Mouse (Mus musculus) midbrain, postnatal 0 days (tissue): ENCODE results near the gene Cfap298. TPM values are rescaled to one million over a fixed set of nuclear protein-coding genes. Genes with fewer than 3 reads are reported as not detected.

Experiments used
- ATAC-seq: fragments of 200-750 bp; cut with Nextera tagmentation; 2 replicates; pipeline ENCODE4 v1.8.0; 2017; ENCODE audit warnings: moderate number of reproducible peaks, mild to moderate bottlenecking, moderate TSS enrichment, moderate library complexity; ENCODE audit not compliant: low FRiP score
- DNase-seq: peaks from one replicate; pipeline ENCODE4 v3.0.0-alpha.2; 2015; ENCODE audit warnings: low spot score
- H3K27ac ChIP-seq: fragments of 300-500 bp; sonication (generic); 2 replicates; pipeline ENCODE4 v1.5.1; 2014; ENCODE audit warnings: low read depth, mild to moderate bottlenecking, low read length, mixed read lengths
- H3K27me3 ChIP-seq: fragments of 300-500 bp; sonication (generic); 2 replicates; pipeline ENCODE4 v1.6.1; 2014; ENCODE audit warnings: low read length, control low read depth, mixed read lengths; ENCODE audit not compliant: insufficient read depth
- H3K36me3 ChIP-seq: fragments of 300-500 bp; sonication (generic); 2 replicates; pipeline ENCODE4 v1.6.1; 2014; ENCODE audit warnings: low read length, control low read depth, mixed read lengths; ENCODE audit not compliant: insufficient read depth
- H3K4me1 ChIP-seq: fragments of 300-500 bp; sonication (generic); 2 replicates; pipeline ENCODE4 v1.6.1; 2014; ENCODE audit warnings: mild to moderate bottlenecking, control low read depth, antibody characterized with exemption, low read length, mixed read lengths; ENCODE audit not compliant: insufficient read depth
- H3K4me2 ChIP-seq: fragments of 300-500 bp; sonication (generic); 2 replicates; pipeline ENCODE4 v1.6.1; 2014; ENCODE audit warnings: low read depth, mild to moderate bottlenecking, low read length, mixed read lengths; ENCODE audit not compliant: poor library complexity, severe bottlenecking
- H3K4me3 ChIP-seq: fragments of 300-500 bp; sonication (generic); 2 replicates; pipeline ENCODE4 v1.5.1; 2014; ENCODE audit warnings: low read depth, mild to moderate bottlenecking, low read length, moderate library complexity
- H3K9ac ChIP-seq: fragments of 300-500 bp; sonication (generic); replicated peaks from 2 replicates; pipeline ENCODE4 v1.6.1; 2014; ENCODE audit warnings: mild to moderate bottlenecking, low read length, moderate library complexity, mixed read lengths; ENCODE audit not compliant: poor library complexity, severe bottlenecking
- H3K9me3 ChIP-seq: fragments of 300-500 bp; sonication (generic); 2 replicates; pipeline ENCODE4 v1.6.1; 2016; ENCODE audit warnings: low read length, control low read depth
- CTCF ChIP-seq: IDR thresholded peaks from 2 replicates; pipeline ENCODE4 v1.5.1; 2016; ENCODE audit warnings: antibody characterized with exemption, mild to moderate bottlenecking
- WGBS: fragments of 180-500 bp; shearing (Covaris S2); extraction: QIAGEN DNeasy Blood & Tissue Kit; methylation state at CpG from one replicate; pipeline ENCODE4 v1.1.7; 2014; 5-methylcytosine and 5-hydroxymethylcytosine counted together
- microRNA-seq: library from miRNA; unstranded; fragments of <30 nt; microRNA quantifications from one replicate; pipeline ENCODE4, GENCODE M21; 2016; ENCODE audit warnings: borderline number of aligned reads
- polyA plus RNA-seq: library from polyadenylated mRNA; unstranded; fragments of >200 nt; fragmentation: Nextera tagmentation; extraction: Ambion mirVana; gene quantifications from 2 replicates; pipeline ENCODE4 v1.2.1, GENCODE M21; 2015
- total RNA-seq: library from RNA; depleted of rRNA; stranded (reverse); fragments of >200 nt; gene quantifications from 2 replicates; pipeline ENCODE4 v1.2.3, GENCODE M21; 2014; rRNA removed

Gene Cfap298
- total and polyA plus RNA-seq, 2 experiments from 2014 or later: 19.0 to 66.2 TPM

DNA sequence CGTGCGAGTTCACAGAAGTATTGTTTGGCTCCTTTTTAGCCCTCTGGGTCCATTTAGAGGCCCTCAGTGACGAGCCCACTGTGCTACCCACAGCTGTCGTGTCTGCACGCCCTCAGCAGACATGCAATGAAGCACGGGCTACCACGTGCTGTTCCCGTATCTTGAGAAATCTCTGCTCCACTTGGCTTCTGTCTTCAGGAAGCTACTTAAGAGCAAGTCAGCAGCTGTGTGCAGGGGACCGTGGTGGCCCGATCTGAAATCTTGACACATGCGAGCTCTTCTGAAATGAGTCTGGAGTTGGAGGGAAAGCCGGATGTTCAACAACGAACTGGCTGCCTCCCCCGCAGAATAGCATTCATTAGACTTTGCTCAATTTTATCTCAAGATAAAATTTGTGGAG lies 43.3 kb downstream of the Cfap298 start:
- no peaks in the 10 kb centered on the region for H3K36me3 ChIP-seq
- no peak overlapping the region for H3K27ac ChIP-seq
- H3K9ac ChIP-seq: no peak overlapping the region
- no peaks in the 10 kb centered on the region for H3K4me1 ChIP-seq
- no peaks in the 10 kb centered on the region for H3K27me3 ChIP-seq
- 65% methylated on average over 14 of the region's 14 CpGs for WGBS
- no peaks in the 10 kb centered on the region for H3K9me3 ChIP-seq
- ATAC-seq (no peak), DNase-seq (peak; percentile 21)
- no peak overlapping the region for H3K4me2 ChIP-seq
- H3K4me3 ChIP-seq: no peak overlapping the region
- no peak for TF ChIP-seq CTCF

- Histone ChIP-seq H3K9me3 (no peaks in the 10 kb centered on the region), H3K4me2 (no peak overlapping the region), H3K27ac (no peak overlapping the region), H3K4me1 (no peaks in the 10 kb centered on the region), H3K27me3 (no peaks in the 10 kb centered on the region), H3K9ac (no peak overlapping the region), H3K36me3 (no peaks in the 10 kb centered on the region), H3K4me3 (no peak overlapping the region)
- 89% methylated on average over 9 of the region's 9 CpGs for WGBS
- ATAC-seq (no peak), DNase-seq (no peak)
- TF ChIP-seq CTCF: no peak
These were observed 44.2 kb downstream of the Cfap298 start for GRCm38 (mm10) chr16:90890683-90891082.

GRCm38 (mm10) chr16:90885781-90886565 lies 48.9 kb downstream of the Cfap298 start:
- H3K36me3 ChIP-seq: no peaks in the 10 kb centered on the region
- DNase-seq (no peak), ATAC-seq (no peak)
- no peak overlapping the region for H3K4me2 ChIP-seq
- TF ChIP-seq CTCF: no peak
- 71% methylated on average over 9 of the region's 9 CpGs for WGBS
- no peaks in the 10 kb centered on the region for H3K9me3 ChIP-seq
- no peaks in the 10 kb centered on the region for H3K27me3 ChIP-seq
- H3K27ac ChIP-seq: no peak overlapping the region
- no peak overlapping the region for H3K4me3 ChIP-seq
- H3K4me1 ChIP-seq: no peaks in the 10 kb centered on the region
- H3K9ac ChIP-seq: no peak overlapping the region

- no peak for ATAC-seq
- no peak for DNase-seq
- H3K9me3 ChIP-seq: no peaks in the 10 kb centered on the region
- no peaks in the 10 kb centered on the region for H3K27me3 ChIP-seq
- no peaks in the 10 kb centered on the region for H3K4me1 ChIP-seq
- WGBS: 69% methylated on average over 2 of the region's 2 CpGs
- H3K36me3 ChIP-seq: no peaks in the 10 kb centered on the region
- no peak overlapping the region for H3K4me3 ChIP-seq
- no peak overlapping the region for H3K9ac ChIP-seq
- TF ChIP-seq CTCF: no peak
- H3K4me2 ChIP-seq: no peak overlapping the region
- no peak overlapping the region for H3K27ac ChIP-seq
These were observed 49.6 kb downstream of the Cfap298 start for GRCm38 (mm10) chr16:90885351-90885750.

GRCm38 (mm10) chr16:90882501-90882977 lies 52.4 kb downstream of the Cfap298 start:
- Histone ChIP-seq H3K36me3 (no peaks in the 10 kb centered on the region), H3K4me1 (no peaks in the 10 kb centered on the region), H3K9ac (no peak overlapping the region), H3K4me3 (no peak overlapping the region), H3K9me3 (no peaks in the 10 kb centered on the region), H3K27me3 (no peaks in the 10 kb centered on the region), H3K4me2 (no peak overlapping the region), H3K27ac (no peak overlapping the region)
- TF ChIP-seq CTCF: no peak
- no peak for ATAC-seq
- no peak for DNase-seq
- 61% methylated on average over 8 of the region's 8 CpGs for WGBS

DNA sequence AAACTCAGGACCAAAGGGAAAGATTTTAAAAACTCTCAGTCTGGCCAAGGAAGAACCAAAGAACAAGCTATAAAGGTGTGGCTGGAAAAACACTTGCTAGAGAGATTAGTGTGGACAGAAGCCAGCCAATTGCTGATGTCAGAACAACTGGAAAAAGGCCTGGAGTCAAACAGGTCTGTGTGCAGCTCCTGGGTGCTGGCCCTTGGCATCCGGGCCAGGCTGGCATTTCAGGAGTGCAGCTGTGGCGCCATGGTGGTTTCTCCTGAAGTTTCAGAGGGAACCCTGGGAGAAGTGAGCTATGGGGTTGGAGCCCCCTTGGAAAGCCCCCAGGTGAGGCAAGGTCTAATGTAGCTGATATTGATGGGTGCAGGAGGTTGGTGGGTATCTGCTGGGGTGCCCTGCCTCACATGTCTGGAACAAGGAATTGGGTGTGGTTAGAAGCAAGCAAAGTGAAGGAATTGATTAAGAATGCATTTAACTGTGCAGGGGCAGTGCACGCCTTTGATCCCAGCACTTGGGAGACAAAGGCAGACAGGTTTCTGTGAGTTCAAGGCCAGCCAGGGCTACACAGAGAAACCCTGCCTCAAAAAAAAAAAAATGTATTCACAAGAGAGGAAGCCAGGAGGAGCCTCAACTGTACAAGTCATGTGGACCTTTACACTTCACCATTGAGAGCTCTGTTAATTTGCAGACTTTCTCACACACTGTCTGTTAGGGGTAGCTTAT lies 56.6 kb downstream of the Cfap298 start:
- WGBS: 93% methylated on average over 3 of the region's 3 CpGs
- Histone ChIP-seq H3K4me2 (no peak overlapping the region), H3K36me3 (no peaks in the 10 kb centered on the region), H3K27me3 (no peaks in the 10 kb centered on the region), H3K4me1 (no peaks in the 10 kb centered on the region), H3K27ac (no peak overlapping the region), H3K9me3 (no peaks in the 10 kb centered on the region), H3K9ac (no peak overlapping the region), H3K4me3 (no peak overlapping the region)
- no peak for ATAC-seq
- no peak for TF ChIP-seq CTCF
- DNase-seq: no peak

Small RNA genes within 50 kb of the gene (microRNA-seq; reads per million reads assigned to microRNA genes)
- not detected for gene Gm22933

Other genes starting within 250 kb of the Cfap298 start
- gene Mis18a, start 207.7 kb downstream of the Cfap298 start, total RNA-seq: 13.8 and 19.6 TPM in 2 replicates
- gene Mis18a, start 207.7 kb downstream of the Cfap298 start, polyA plus RNA-seq: 23.6 and 24.9 TPM in 2 replicates
- gene Mrap, start 196.9 kb downstream of the Cfap298 start, total RNA-seq: 0.77 TPM in 1 of 2 replicates, not detected in the other
- 0.41 and 0.74 TPM in 2 replicates for gene Mrap, start 196.9 kb downstream of the Cfap298 start, polyA plus RNA-seq
- 16.3 and 17.5 TPM in 2 replicates for gene Urb1, start 124.7 kb downstream of the Cfap298 start, total RNA-seq
- 4.4 and 5.1 TPM in 2 replicates for gene Urb1, start 124.7 kb downstream of the Cfap298 start, polyA plus RNA-seq
- 4.3 and 5.1 TPM in 2 replicates for gene Eva1c, start 108.4 kb downstream of the Cfap298 start, total RNA-seq
- 3.3 and 3.5 TPM in 2 replicates for gene Eva1c, start 108.4 kb downstream of the Cfap298 start, polyA plus RNA-seq
- 66.4 and 88.7 TPM in 2 replicates for gene Synj1, start 76.2 kb upstream of the Cfap298 start, total RNA-seq
- 50.9 and 55.4 TPM in 2 replicates for gene Synj1, start 76.2 kb upstream of the Cfap298 start, polyA plus RNA-seq
- 54.0 and 86.2 TPM in 2 replicates for gene Paxbp1, start 109.4 kb upstream of the Cfap298 start, total RNA-seq
- 19.8 and 27.1 TPM in 2 replicates for gene Paxbp1, start 109.4 kb upstream of the Cfap298 start, polyA plus RNA-seq
- 0.77 and 1.7 TPM in 2 replicates for gene 4932438H23Rik, start 160.0 kb upstream of the Cfap298 start, total RNA-seq
- 0.81 and 1.3 TPM in 2 replicates for gene 4932438H23Rik, start 160.0 kb upstream of the Cfap298 start, polyA plus RNA-seq